Mouse (Mus musculus): Measurements from ENCODE around the gene Atp8a2.

GRCm38 (mm10) chr14:59590614-59591013 is 606.4 kb downstream of the Atp8a2 start:
- TF ChIP-seq CTCF (conservative IDR thresholded peaks at IDR 0.05; ENCODE audit: insufficient read depth, insufficient read length, low read depth, low read length) (peak; percentile 26; the same call in 1 of the 2 replicates), POLR2A (IDR thresholded peaks at IDR 0.05; ENCODE audit: low read depth, low read length) (no peak)

Data from kidney, adult 2 months (tissue).